Mouse (Mus musculus): ENCODE data around the gene Lca5l. TPM values are rescaled to one million over a fixed set of nuclear protein-coding genes. Genes with fewer than 3 reads are reported as not detected.
"Not testable (repeated sequence)": the region's sequence is repeated elsewhere in the genome, so short reads cannot be mapped to it uniquely, and the experiment has no call there.

Lca5l gene
- polyA plus RNA-seq, 1 experiment from 2014 or later, result 1.2 TPM

DNA sequence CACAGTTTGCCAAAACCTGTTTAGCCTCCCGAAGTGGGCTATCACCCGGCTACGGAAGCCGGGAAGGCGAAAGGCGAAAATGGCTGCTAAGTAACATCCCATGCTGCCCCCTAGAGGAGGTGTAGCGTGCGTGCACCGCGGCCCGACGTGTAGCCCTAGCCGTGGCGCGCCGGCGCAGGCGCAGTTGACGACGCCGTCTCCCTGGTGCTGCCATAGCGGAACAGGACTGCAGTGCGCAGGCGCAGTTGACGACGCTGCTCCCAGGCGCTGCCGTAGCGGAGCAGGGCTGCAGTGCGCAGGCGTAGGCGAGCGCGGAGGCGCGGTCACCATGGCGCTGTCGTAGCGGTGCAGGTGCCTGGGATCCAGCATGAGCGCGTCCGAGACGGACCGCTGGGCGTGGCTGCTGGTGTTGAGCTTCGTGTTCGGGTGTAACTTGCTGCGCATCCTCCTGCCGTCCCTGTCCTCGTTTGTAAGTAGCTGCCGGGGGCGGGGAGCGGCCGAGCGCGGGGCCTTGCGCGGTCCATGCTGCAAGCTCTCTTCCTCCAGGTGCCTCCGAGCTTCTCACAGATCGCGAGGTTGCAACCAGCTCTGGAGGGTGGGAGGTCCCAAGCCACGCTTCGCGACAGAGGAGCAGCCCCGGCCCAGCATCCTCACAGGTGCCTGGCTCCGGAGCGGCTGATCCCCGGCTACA, 46.8 kb downstream of the Lca5l start, which contains the start of gene Wrb:
Gene Wrb (plus strand): TSS at position 298 of the 691 bp plus-strand sequence.
- Histone ChIP-seq H3K9ac (ENCODE audit: low read length) (peak within 1 kb of the TSS; percentile 81), H3K27me3 (ENCODE audit: control insufficient read depth, insufficient read depth, low read length) (no peaks in the 10 kb centered on the region), H3K4me1 (ENCODE audit: control insufficient read depth, insufficient read depth, low read length) (peaks cover 23% of the 10 kb centered on the region), H3K4me3 (ENCODE audit: low read length) (peak within 1 kb of the TSS; percentile 78), H3K36me3 (ENCODE audit: control insufficient read depth, insufficient read depth) (no peaks in the 10 kb centered on the region), H3K4me2 (ENCODE audit: low read depth, low read length) (peak within 1 kb of the TSS; percentile 87), H3K27ac (ENCODE audit: low read length) (peak within 1 kb of the TSS; percentile 36), H3K9me3 (replicated peaks; ENCODE audit: control insufficient read depth, low read length) (no peaks in the 10 kb centered on the region)
- under 1% methylated on average over 68 of the region's 68 CpGs for WGBS
- ATAC-seq (replicated peaks; ENCODE audit: extremely low read depth, insufficient read depth, low FRiP score), result peak; percentile 94

DNA sequence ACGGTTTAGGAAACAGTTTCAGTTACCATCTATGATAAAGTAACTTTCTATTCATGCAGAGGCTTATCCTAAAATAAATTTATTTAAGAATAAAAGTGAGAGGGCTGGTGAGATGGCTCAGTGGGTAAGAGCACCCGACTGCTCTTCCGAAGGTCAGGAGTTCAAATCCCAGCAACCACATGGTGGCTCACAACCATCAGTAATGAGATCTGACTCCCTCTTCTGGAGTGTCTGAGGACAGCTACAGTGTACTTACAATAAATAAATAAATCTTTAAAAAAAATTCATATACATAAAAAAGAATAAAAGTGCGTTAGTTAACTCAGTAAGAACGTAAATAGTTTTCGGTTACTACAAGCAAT, 47.3 kb downstream of the Lca5l start:
- ATAC-seq (replicated peaks; ENCODE audit: extremely low read depth, insufficient read depth, low FRiP score), result peak; percentile 21; the same call in 1 of the 2 replicates
- not testable (repeated sequence) for H3K27me3 ChIP-seq (ENCODE audit: control insufficient read depth, insufficient read depth, low read length); H3K9me3 ChIP-seq (replicated peaks; ENCODE audit: control insufficient read depth, low read length); H3K27ac ChIP-seq (ENCODE audit: low read length); H3K9ac ChIP-seq (ENCODE audit: low read length); H3K36me3 ChIP-seq (ENCODE audit: control insufficient read depth, insufficient read depth); H3K4me2 ChIP-seq (ENCODE audit: low read depth, low read length)
- Histone ChIP-seq H3K4me1 (ENCODE audit: control insufficient read depth, insufficient read depth, low read length) (peaks cover 20% of the 10 kb centered on the region), H3K4me3 (ENCODE audit: low read length) (peak overlapping the region; percentile 78; the same call in 1 of the 2 replicates)
- WGBS, result 21% methylated on average over 6 of the region's 6 CpGs

DNA sequence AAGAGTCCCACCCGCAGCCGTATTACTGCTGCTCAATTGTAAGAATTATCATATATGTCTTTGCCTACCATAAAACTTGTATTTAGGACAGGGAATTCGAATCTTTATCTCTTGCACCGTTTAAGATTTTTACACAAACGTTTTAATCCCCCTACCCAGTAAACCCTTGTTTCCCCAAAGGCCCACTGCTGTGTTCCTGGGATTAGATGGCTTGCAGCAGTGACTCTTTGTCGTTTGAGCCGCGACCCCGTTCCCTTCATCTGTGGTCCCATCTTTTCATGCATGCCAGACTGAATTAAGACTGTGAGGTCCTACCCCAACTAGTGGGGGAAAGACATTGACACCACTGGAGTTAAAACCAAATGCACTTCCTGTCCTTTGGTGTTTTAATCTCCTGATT, 63.6 kb downstream of the Lca5l start:
- Histone ChIP-seq H3K27ac (ENCODE audit: low read length) (peak overlapping the region; percentile 98), H3K4me1 (ENCODE audit: control insufficient read depth, insufficient read depth, low read length) (peaks cover 23% of the 10 kb centered on the region), H3K9me3 (replicated peaks; ENCODE audit: control insufficient read depth, low read length) (no peaks in the 10 kb centered on the region), H3K9ac (ENCODE audit: low read length) (peak overlapping the region; percentile 88), H3K4me3 (ENCODE audit: low read length) (peak overlapping the region; percentile 83), H3K36me3 (ENCODE audit: control insufficient read depth, insufficient read depth) (peaks cover 24% of the 10 kb centered on the region), H3K4me2 (ENCODE audit: low read depth, low read length) (peak overlapping the region; percentile 77), H3K27me3 (ENCODE audit: control insufficient read depth, insufficient read depth, low read length) (no peaks in the 10 kb centered on the region)
- WGBS, result 3% methylated on average over 9 of the region's 9 CpGs
- no peak for ATAC-seq (replicated peaks; ENCODE audit: extremely low read depth, insufficient read depth, low FRiP score)

DNA sequence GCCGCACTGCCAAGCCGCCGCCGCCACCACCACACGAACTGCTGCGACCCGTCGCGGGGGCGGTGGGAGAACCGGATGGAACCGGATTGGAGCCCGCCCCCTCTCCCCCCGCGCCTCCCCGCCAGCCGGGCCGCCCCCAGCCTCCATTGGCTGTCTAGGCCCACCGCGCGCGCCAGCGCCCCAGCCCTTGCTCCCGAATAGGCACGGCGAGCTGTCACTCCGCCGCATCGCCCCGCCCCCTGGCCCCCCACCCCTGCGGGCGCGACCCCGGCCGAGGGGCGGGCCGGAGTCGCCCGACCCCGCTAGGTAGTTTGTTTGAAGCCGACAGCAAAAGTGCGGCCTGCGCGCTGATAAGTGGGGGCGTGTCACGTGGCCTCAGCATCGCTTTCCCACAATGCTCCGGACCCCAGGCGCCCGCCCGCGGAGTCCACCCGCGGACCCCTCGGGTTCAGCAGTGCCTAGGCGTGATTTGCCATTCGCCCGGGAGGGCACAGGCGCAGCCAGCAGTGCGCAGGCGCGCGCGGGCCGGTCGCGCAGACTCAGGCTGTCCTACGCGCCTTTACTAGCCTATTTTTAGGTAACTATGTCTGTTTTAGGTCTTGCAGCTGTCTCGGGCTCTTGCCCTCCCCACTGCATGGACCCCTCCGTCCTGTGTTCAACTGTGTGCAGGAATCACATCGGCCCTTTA, 64.3 kb downstream of the Lca5l start, which contains the start of gene Hmgn1:
Gene Hmgn1 (minus strand): TSS at position 73 of the 688 bp plus-strand sequence.
- Histone ChIP-seq H3K9me3 (replicated peaks; ENCODE audit: control insufficient read depth, low read length) (no peaks in the 10 kb centered on the region), H3K27ac (ENCODE audit: low read length) (peak within 1 kb of the TSS; percentile 98), H3K27me3 (ENCODE audit: control insufficient read depth, insufficient read depth, low read length) (no peaks in the 10 kb centered on the region), H3K9ac (ENCODE audit: low read length) (peak within 1 kb of the TSS; percentile 98), H3K36me3 (ENCODE audit: control insufficient read depth, insufficient read depth) (peaks cover 30% of the 10 kb centered on the region), H3K4me2 (ENCODE audit: low read depth, low read length) (peak within 1 kb of the TSS; percentile 77), H3K4me1 (ENCODE audit: control insufficient read depth, insufficient read depth, low read length) (peaks cover 23% of the 10 kb centered on the region), H3K4me3 (ENCODE audit: low read length) (peak within 1 kb of the TSS; percentile 83)
- WGBS, result under 1% methylated on average over 58 of the region's 72 CpGs
- peak; percentile 97 for ATAC-seq (replicated peaks; ENCODE audit: extremely low read depth, insufficient read depth, low FRiP score)

DNA sequence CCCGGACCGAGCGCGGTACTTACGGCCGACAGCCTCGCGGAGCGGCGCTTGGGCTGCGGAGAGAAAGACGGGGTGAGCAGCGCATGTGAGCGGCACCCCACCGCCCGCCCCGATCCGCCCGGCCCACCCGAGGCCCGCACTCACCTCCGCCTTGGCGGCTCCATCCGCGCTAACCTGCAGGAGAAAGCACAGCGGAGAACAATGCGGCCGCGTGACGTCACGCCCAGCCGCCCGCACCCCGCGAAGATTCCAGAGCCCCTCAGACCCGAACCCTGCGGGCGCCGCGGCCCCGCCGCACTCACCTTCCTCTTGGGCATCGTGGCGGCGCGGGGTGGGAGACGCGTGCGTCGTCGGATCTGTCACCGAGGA, 64.8 kb downstream of the Lca5l start:
- Histone ChIP-seq H3K27ac (ENCODE audit: low read length) (peak overlapping the region; percentile 97), H3K36me3 (ENCODE audit: control insufficient read depth, insufficient read depth) (peaks cover 35% of the 10 kb centered on the region), H3K4me3 (ENCODE audit: low read length) (peak overlapping the region; percentile 83), H3K27me3 (ENCODE audit: control insufficient read depth, insufficient read depth, low read length) (no peaks in the 10 kb centered on the region), H3K4me2 (ENCODE audit: low read depth, low read length) (peak overlapping the region; percentile 77), H3K9me3 (replicated peaks; ENCODE audit: control insufficient read depth, low read length) (no peaks in the 10 kb centered on the region), H3K4me1 (ENCODE audit: control insufficient read depth, insufficient read depth, low read length) (peaks cover 23% of the 10 kb centered on the region), H3K9ac (ENCODE audit: low read length) (peak overlapping the region; percentile 98)
- under 1% methylated on average over 42 of the region's 52 CpGs for WGBS
- peak; percentile 28 for ATAC-seq (replicated peaks; ENCODE audit: extremely low read depth, insufficient read depth, low FRiP score)

DNA sequence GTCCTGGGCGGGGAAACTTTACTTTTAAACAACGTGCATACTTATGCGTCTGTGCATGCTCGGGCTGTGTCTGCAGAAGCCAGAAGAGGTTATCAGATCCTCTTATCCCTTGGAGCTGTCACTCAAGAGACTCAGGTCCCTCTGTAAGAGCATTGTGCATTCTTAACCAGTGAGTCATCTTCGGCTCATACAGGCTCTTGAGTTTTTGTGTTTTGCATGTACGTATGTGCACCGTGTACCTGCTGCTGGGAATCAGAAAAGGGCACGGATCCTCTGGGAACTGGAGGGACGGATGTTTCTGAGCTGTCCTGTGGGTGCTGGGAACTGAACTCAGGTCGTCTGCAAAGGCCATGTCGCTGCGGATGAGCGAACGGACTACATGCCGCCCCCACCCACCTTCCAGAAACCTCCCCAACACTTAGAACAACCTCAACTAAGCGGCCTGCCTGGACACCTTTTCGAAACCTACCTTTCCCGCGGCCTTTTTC, 65.3 kb downstream of the Lca5l start:
- Histone ChIP-seq H3K27ac (ENCODE audit: low read length) (peak overlapping the region; percentile 97), H3K36me3 (ENCODE audit: control insufficient read depth, insufficient read depth) (peaks cover 37% of the 10 kb centered on the region), H3K9ac (ENCODE audit: low read length) (peak overlapping the region; percentile 98), H3K9me3 (replicated peaks; ENCODE audit: control insufficient read depth, low read length) (no peaks in the 10 kb centered on the region), H3K27me3 (ENCODE audit: control insufficient read depth, insufficient read depth, low read length) (no peaks in the 10 kb centered on the region), H3K4me1 (ENCODE audit: control insufficient read depth, insufficient read depth, low read length) (peaks cover 23% of the 10 kb centered on the region), H3K4me3 (ENCODE audit: low read length) (peak overlapping the region; percentile 83), H3K4me2 (ENCODE audit: low read depth, low read length) (peak overlapping the region; percentile 77)
- 2% methylated on average over 19 of the region's 19 CpGs for WGBS
- no peak for ATAC-seq (replicated peaks; ENCODE audit: extremely low read depth, insufficient read depth, low FRiP score)

DNA sequence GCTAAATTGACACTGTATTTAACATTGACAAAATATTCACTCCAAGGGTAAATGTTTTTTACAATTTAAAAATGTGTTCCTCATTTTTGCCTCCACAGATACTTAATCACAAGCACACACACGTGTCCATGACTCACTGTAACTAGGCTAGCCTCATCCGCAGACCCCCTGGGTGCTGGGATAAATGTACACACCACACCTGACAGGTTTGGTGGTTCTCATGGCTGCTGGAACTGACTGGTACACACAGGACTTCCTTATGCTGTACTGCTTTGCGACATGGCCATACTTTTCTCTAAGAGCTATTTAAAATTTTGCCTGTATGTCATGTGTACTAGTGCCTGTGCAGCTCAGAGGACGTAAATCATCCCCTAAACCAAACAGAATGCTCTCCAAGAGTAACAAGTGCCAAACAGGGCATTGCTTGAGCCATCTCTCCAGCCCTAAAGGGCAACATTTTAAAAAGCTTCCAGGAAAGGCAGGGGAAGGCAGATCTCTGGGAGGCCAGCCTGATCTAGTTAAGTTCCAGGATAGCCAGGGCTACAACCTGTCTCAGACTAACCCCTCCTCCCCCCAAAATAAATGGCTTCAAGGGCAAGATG, 71.9 kb downstream of the Lca5l start:
- H3K9ac ChIP-seq (ENCODE audit: low read length), result no peak overlapping the region
- 68% methylated on average over 4 of the region's 4 CpGs for WGBS
- H3K4me3 ChIP-seq (ENCODE audit: low read length), result no peak overlapping the region
- H3K9me3 ChIP-seq (replicated peaks; ENCODE audit: control insufficient read depth, low read length), result no peaks in the 10 kb centered on the region
- H3K36me3 ChIP-seq (ENCODE audit: control insufficient read depth, insufficient read depth), result peaks cover 34% of the 10 kb centered on the region
- H3K27me3 ChIP-seq (ENCODE audit: control insufficient read depth, insufficient read depth, low read length), result no peaks in the 10 kb centered on the region
- no peak for ATAC-seq (replicated peaks; ENCODE audit: extremely low read depth, insufficient read depth, low FRiP score)
- H3K4me1 ChIP-seq (ENCODE audit: control insufficient read depth, insufficient read depth, low read length), result peaks cover 3% of the 10 kb centered on the region
- no peak overlapping the region for H3K27ac ChIP-seq (ENCODE audit: low read length)
- H3K4me2 ChIP-seq (ENCODE audit: low read depth, low read length), result no peak overlapping the region

DNA sequence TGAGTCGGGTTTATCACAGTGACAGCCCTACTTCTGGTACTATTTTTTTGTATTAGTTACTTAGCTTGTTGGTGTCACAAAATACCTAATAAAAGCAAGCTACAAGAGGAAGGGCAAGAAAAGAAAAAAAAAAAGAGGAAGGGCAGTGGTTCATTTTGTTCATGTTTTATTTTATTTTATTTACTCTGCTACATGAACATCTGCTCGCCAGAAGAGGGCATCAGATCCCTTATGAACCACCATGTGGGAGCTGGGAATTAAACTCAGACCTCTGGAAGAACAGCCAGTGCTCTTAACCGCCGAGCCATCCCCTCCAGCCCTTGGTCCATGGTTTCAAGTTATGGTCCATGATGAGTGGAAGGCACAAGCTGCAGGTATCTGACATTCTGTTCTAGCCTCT, 77.3 kb downstream of the Lca5l start:
- Histone ChIP-seq H3K9me3 (replicated peaks; ENCODE audit: control insufficient read depth, low read length) (no peaks in the 10 kb centered on the region), H3K4me1 (ENCODE audit: control insufficient read depth, insufficient read depth, low read length) (peaks cover 2% of the 10 kb centered on the region; the same call in 1 of the 2 replicates), H3K36me3 (ENCODE audit: control insufficient read depth, insufficient read depth) (no peaks in the 10 kb centered on the region), H3K9ac (ENCODE audit: low read length) (no peak overlapping the region), H3K27me3 (ENCODE audit: control insufficient read depth, insufficient read depth, low read length) (no peaks in the 10 kb centered on the region), H3K4me2 (ENCODE audit: low read depth, low read length) (no peak overlapping the region), H3K27ac (ENCODE audit: low read length) (no peak overlapping the region), H3K4me3 (ENCODE audit: low read length) (no peak overlapping the region)
- no peak for ATAC-seq (replicated peaks; ENCODE audit: extremely low read depth, insufficient read depth, low FRiP score)
- 52% methylated on average over 4 of the region's 4 CpGs for WGBS

DNA sequence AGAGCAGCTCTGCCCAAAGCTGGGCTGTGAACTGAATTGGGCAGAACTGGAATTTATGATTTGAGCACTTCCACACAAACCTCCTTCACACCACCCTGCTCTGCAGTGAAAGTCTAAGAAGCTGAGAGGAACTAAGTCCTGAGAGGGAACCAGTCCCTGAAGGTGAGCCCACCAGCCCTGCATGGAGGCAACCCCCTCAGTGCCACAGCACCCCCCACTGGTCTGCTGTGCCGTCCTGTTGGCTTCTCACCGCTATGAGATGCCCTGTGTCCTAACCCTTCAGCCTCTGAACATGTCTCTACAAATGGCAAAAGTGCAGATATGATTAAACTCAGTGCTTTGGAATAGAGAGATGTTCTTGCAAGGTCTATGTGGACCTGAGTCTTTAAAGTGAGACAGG, 79.3 kb downstream of the Lca5l start:
- Histone ChIP-seq H3K9me3 (replicated peaks; ENCODE audit: control insufficient read depth, low read length) (no peaks in the 10 kb centered on the region), H3K4me2 (ENCODE audit: low read depth, low read length) (no peak overlapping the region), H3K36me3 (ENCODE audit: control insufficient read depth, insufficient read depth) (no peaks in the 10 kb centered on the region), H3K4me3 (ENCODE audit: low read length) (no peak overlapping the region), H3K4me1 (ENCODE audit: control insufficient read depth, insufficient read depth, low read length) (peaks cover 2% of the 10 kb centered on the region; the same call in 1 of the 2 replicates), H3K9ac (ENCODE audit: low read length) (no peak overlapping the region), H3K27me3 (ENCODE audit: control insufficient read depth, insufficient read depth, low read length) (no peaks in the 10 kb centered on the region), H3K27ac (ENCODE audit: low read length) (no peak overlapping the region)
- no peak for ATAC-seq (replicated peaks; ENCODE audit: extremely low read depth, insufficient read depth, low FRiP score)
- WGBS, result 39% methylated on average over 2 of the region's 2 CpGs

Measured in heart, embryonic 16.5 days (tissue).